Mouse (Mus musculus) CH12.LX (cell line): ENCODE results near the gene Tent5b.

Experiments
- CTCF ChIP-seq, 2 experiments: IDR thresholded peaks in 1 of 2; conservative IDR thresholded peaks in 1 of 2; 2 replicates each; pipeline ENCODE4 v1.5.1; 2011 to 2012; ENCODE audit warnings: low read depth in 2 of 2, low read length in 2 of 2, improper control_type of control experiment in 1 of 2, inconsistent platforms in 1 of 2, mild to moderate bottlenecking in 1 of 2, moderate library complexity in 1 of 2
- ZMIZ1 ChIP-seq: IDR thresholded peaks from 2 replicates; pipeline ENCODE4 v1.6.1; 2012; ENCODE audit warnings: low read depth, mild to moderate bottlenecking, inconsistent platforms, low read length, improper control_type of control experiment

DNA sequence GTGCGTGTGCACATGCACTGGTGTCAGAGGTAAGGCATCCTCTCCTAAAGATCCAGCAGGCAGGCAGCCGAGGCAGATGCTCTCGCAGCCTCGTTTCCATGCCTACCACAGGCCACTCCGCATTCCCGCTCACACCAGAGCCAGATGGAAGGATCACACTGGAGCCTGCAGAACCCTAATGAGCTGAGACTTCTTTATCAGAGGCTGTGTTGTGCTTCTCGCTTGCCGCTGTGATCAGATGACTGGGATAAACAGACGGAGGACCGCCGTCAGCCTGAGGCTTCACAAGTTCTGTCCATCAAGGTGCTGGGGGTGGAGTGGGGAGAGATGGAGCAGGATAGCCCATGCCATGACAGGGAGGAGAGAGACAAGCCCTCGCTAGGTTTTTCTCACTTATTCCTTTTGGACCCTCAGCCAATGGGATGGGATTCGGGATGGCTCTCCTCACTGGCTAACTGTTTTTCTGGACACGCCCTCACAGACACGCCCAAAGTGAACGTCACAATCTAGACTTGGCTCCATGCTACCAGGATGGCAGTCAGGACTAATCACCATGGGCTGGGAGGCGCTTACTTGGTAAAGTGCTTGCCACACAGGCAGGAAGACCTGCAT is 47.3 kb upstream of the Tent5b start:
- TF ChIP-seq CTCF (conservative IDR thresholded peaks at IDR 0.05 in 1 of 2, IDR thresholded peaks at IDR 0.05 in 1 of 2; ENCODE audit: low read depth in 2 of 2, low read length in 2 of 2) (no peak), ZMIZ1 (no peak)
